In the genomic region with DNA sequence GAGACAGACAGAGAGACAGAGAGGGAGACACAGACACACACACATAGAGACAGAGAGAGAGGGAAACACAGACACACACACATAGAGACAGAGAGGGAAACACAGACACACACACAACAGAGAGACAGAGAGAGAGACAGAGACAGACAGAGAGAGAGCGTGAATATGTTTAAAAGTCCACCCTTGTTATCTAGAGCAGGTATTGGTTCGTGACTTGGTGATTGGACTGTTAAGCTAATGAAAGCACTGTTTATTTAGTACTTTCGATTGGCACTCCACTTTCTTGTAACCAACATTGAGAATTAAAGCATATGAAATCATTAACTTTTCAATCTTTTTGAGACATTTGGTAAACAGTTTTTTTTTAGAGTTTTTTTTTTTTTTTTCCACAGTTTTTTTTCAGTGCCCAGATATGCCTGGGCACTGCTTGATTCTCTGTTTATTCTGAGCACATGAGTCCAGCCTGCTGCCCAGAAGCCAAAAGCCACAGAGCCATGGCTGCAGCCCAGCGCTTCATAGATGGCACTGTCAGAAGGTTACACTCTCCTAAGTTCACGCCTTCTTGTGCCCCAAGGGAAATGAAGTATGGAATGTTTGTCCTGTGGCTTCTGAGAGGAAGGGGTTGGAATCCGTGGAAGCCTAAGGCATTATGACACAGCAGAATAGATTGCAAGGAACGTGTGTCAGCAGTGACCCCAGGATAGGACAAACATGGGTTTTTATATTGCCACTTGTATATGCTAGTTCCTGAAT, we compare ENCODE assay signal across 8 mouse cellular contexts. TPM values are rescaled to one million over a fixed set of nuclear protein-coding genes. Genes with fewer than 3 reads are reported as not detected.
DNase-seq lines count a peak whose midpoint lies in the region; ATAC-seq and TF ChIP-seq lines count a peak whose summit lies in the region.

No protein-coding gene starts in this region.

- no peak for TF ChIP-seq CTCF in hindbrain, postnatal 0 days (IDR thresholded peaks at IDR 0.05; ENCODE audit: low read depth)

- no peaks in the 10 kb centered on the region for H3K9me3 ChIP-seq in hindbrain, embryonic 12.5 days (replicated peaks)
- no peaks in the 10 kb centered on the region for H3K9me3 ChIP-seq in hindbrain, postnatal 0 days (ENCODE audit: low read length)

- no peaks in the 10 kb centered on the region for H3K27me3 ChIP-seq in hindbrain, embryonic 12.5 days
- no peaks in the 10 kb centered on the region for H3K27me3 ChIP-seq in hindbrain, postnatal 0 days (ENCODE audit: insufficient read depth, low read length)

- peaks cover 20% of the 10 kb centered on the region for H3K4me1 ChIP-seq in hindbrain, embryonic 12.5 days
- H3K4me1 ChIP-seq in hindbrain, postnatal 0 days (ENCODE audit: insufficient read depth, low read length) = peaks cover 3% of the 10 kb centered on the region; the same call in 1 of the 2 replicates

- 67% methylated on average over 7 of the region's 7 CpGs for WGBS in hindbrain, embryonic 12.5 days
- WGBS in hindbrain, postnatal 0 days = 61% methylated on average over 7 of the region's 7 CpGs

- no peak for DNase-seq in hindbrain, postnatal 0 days (ENCODE audit: low spot score)
- peak; percentile 65 for DNase-seq in NIH3T3 (ENCODE audit: low read depth)
- peak; percentile 34 for DNase-seq in gastrocnemius, postnatal 10 days
- peak; percentile 29 to 43 for DNase-seq in kidney, postnatal 36 days
- no peak for DNase-seq in urinary bladder, postnatal 4 days (ENCODE audit: low spot score in 2 of 2)
- no peak for DNase-seq in ovary, postnatal 36 days (ENCODE audit: low spot score)

- ATAC-seq in hindbrain, embryonic 12.5 days (ENCODE audit: low FRiP score) = no peak
- no peak for ATAC-seq in hindbrain, postnatal 0 days
- ATAC-seq in megakaryocyte progenitor cell, adult 5-6 weeks (replicated peaks; ENCODE audit: poor library complexity) = no peak

- H3K9ac ChIP-seq in hindbrain, embryonic 12.5 days = no peak overlapping the region
- no peak overlapping the region for H3K9ac ChIP-seq in hindbrain, postnatal 0 days (replicated peaks; ENCODE audit: low read length)

- H3K4me2 ChIP-seq in hindbrain, embryonic 12.5 days (replicated peaks) = 0 out of 2 replicates have a peak overlapping the region, but pooled peaks have one; percentile 1
- H3K4me2 ChIP-seq in hindbrain, postnatal 0 days (ENCODE audit: low read depth, low read length) = no peak overlapping the region

- H3K36me3 ChIP-seq in hindbrain, embryonic 12.5 days = peaks cover 30% of the 10 kb centered on the region
- peaks cover 24% of the 10 kb centered on the region for H3K36me3 ChIP-seq in hindbrain, postnatal 0 days (ENCODE audit: insufficient read depth, low read length)

- no peak overlapping the region for H3K4me3 ChIP-seq in hindbrain, embryonic 12.5 days
- H3K4me3 ChIP-seq in hindbrain, postnatal 0 days (ENCODE audit: low read length) = no peak overlapping the region

- no peak overlapping the region for H3K27ac ChIP-seq in hindbrain, embryonic 12.5 days
- no peak overlapping the region for H3K27ac ChIP-seq in hindbrain, postnatal 0 days

RNA-seq across cellular contexts. Expression of a gene that starts 2.6 kb away (rescaled TPM):
- 47.1 and 52.4 TPM in 2 replicates for polyA plus RNA-seq in hindbrain, embryonic 12.5 days (2016; fragmentation: Nextera tagmentation; extraction: Ambion mirVana)
- total RNA-seq in hindbrain, postnatal 0 days (2014; rRNA removed) = 14.8 and 18.4 TPM in 2 replicates
- 10.0 and 10.9 TPM in 2 replicates for polyA plus RNA-seq in hindbrain, postnatal 0 days (2015; fragmentation: Nextera tagmentation; extraction: Ambion mirVana)
- total RNA-seq in gastrocnemius, postnatal 10 days (2021) = 10 to 100 TPM; 48.4 to 52.6 TPM
- 10.2 and 17.1 TPM in 2 replicates for total RNA-seq in megakaryocyte progenitor cell, adult 5-6 weeks (2015)
- total RNA-seq in megakaryocyte progenitor cell, adult 5-6 weeks (2017) = 21.5 and 24.0 TPM in 2 replicates

RNA-seq across cellular contexts. Expression of a gene that starts 22.6 kb away (rescaled TPM):
- polyA plus RNA-seq in hindbrain, embryonic 12.5 days (2016; fragmentation: Nextera tagmentation; extraction: Ambion mirVana) = 0.06 and 0.08 TPM in 2 replicates
- total RNA-seq in hindbrain, postnatal 0 days (2014; rRNA removed) = 0.54 TPM in 1 of 2 replicates, not detected in the other
- 0.06 TPM in 1 of 2 replicates, not detected in the other for polyA plus RNA-seq in hindbrain, postnatal 0 days (2015; fragmentation: Nextera tagmentation; extraction: Ambion mirVana)
- total RNA-seq in gastrocnemius, postnatal 10 days (2021) = under 1 TPM; 0.14 to 0.16 TPM
- total RNA-seq in megakaryocyte progenitor cell, adult 5-6 weeks (2015) = not detected in 2 replicates
- total RNA-seq in megakaryocyte progenitor cell, adult 5-6 weeks (2017) = not detected in 2 replicates

RNA-seq across cellular contexts. Expression of a gene that starts 59.2 kb away (rescaled TPM):
- 2.0 and 4.0 TPM in 2 replicates for polyA plus RNA-seq in hindbrain, embryonic 12.5 days (2016; fragmentation: Nextera tagmentation; extraction: Ambion mirVana)
- total RNA-seq in hindbrain, postnatal 0 days (2014; rRNA removed) = 0.68 and 1.3 TPM in 2 replicates
- 2.0 and 4.2 TPM in 2 replicates for polyA plus RNA-seq in hindbrain, postnatal 0 days (2015; fragmentation: Nextera tagmentation; extraction: Ambion mirVana)
- under 1 TPM in 1 of 2 experiments, not detected in 1; 0.16 TPM for total RNA-seq in gastrocnemius, postnatal 10 days (2021)
- total RNA-seq in megakaryocyte progenitor cell, adult 5-6 weeks (2015) = not detected in 2 replicates
- total RNA-seq in megakaryocyte progenitor cell, adult 5-6 weeks (2017) = not detected in 2 replicates

Comparison
In these comparisons a context has a peak if more than half of its experiments do, and no peak if none do; other contexts are left out.
1. DNase-seq: peak in NIH3T3 (single experiment), gastrocnemius, postnatal 10 days (single experiment) and kidney, postnatal 36 days (2 of 2); none in hindbrain, postnatal 0 days (single experiment), urinary bladder, postnatal 4 days (0 of 2) and ovary, postnatal 36 days (single experiment).